Comparison of ENCODE assay signal across 34 mouse cellular contexts in the genomic region with DNA sequence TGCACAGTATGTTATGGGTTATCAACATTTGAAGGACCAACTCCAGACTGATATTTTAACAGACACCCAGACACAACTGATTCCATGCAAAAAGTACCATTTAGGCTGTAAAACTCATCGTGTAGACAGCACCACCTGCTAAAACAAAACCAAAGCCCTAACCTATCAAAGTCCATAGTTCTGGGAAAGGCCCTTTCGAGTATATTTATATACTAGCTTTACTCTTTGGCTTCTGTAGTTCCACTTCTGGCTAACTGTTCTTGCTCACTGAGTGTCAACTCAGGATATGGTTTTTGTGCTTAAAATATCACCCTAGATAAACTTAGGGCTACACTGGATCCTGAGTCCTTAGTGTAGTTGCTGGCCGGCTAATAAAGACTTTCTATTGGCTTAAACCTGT. TPM values are rescaled to one million over a fixed set of nuclear protein-coding genes. Genes with fewer than 3 reads are reported as not detected.
"Had no signal": no experiment of that assay in that cellular context is flagged by ENCODE, and none has a peak within 500 bp of the region (broad histone marks: within the 10 kb centered on the region; RNA-seq: fewer than 3 reads in every experiment).

No protein-coding gene starts in this region.

- H3K4me3 ChIP-seq: heart, embryonic 12.5 days; heart, embryonic 13.5 days; heart, embryonic 15.5 days; hindbrain, embryonic 10.5 days; hindbrain, embryonic 12.5 days; hindbrain, embryonic 13.5 days; hindbrain, embryonic 15.5 days; intestine, embryonic 15.5 days; kidney, embryonic 15.5 days; layer of hippocampus, adult 2 months; left cerebral cortex, adult 2 months had no signal

- H3K27me3 ChIP-seq: heart, embryonic 12.5 days; heart, embryonic 13.5 days; heart, embryonic 15.5 days; hindbrain, embryonic 12.5 days; hindbrain, embryonic 13.5 days; hindbrain, embryonic 15.5 days; intestine, embryonic 15.5 days; kidney, embryonic 15.5 days had no signal

- H3K9me3 ChIP-seq: heart, embryonic 12.5 days; heart, embryonic 13.5 days; heart, embryonic 15.5 days; hindbrain, embryonic 10.5 days; hindbrain, embryonic 12.5 days; hindbrain, embryonic 13.5 days; hindbrain, embryonic 15.5 days; intestine, embryonic 15.5 days; kidney, embryonic 15.5 days had no signal

- H3K4me1 ChIP-seq: heart, embryonic 12.5 days; heart, embryonic 13.5 days; heart, embryonic 15.5 days; hindbrain, embryonic 10.5 days; hindbrain, embryonic 12.5 days; hindbrain, embryonic 13.5 days; hindbrain, embryonic 15.5 days; intestine, embryonic 15.5 days; kidney, embryonic 15.5 days had no signal

- H3K9ac ChIP-seq: heart, embryonic 12.5 days; heart, embryonic 13.5 days; heart, embryonic 15.5 days; hindbrain, embryonic 12.5 days; hindbrain, embryonic 13.5 days; hindbrain, embryonic 14.5 days; hindbrain, embryonic 15.5 days; intestine, embryonic 15.5 days; kidney, embryonic 15.5 days had no signal

- H3K27ac ChIP-seq: heart, embryonic 13.5 days; heart, embryonic 15.5 days; hindbrain, embryonic 10.5 days; hindbrain, embryonic 12.5 days; hindbrain, embryonic 13.5 days; hindbrain, embryonic 14.5 days; hindbrain, embryonic 15.5 days; hindbrain, postnatal 0 days; intestine, embryonic 15.5 days; kidney, embryonic 15.5 days; kidney, postnatal 0 days; layer of hippocampus, adult 2 months; left cerebral cortex, adult 2 months had no signal

- DNase-seq: heart, postnatal 10 days; heart, postnatal 14 days; heart, postnatal 36 days; heart, postnatal 4 days; kidney, adult 11 months; kidney, adult 18-20 months; kidney, adult 2 months; kidney, adult 8-10 months; kidney, adult 9 months; kidney, postnatal 10 days; kidney, postnatal 14 days; kidney, postnatal 25 days; kidney, postnatal 36 days; kidney, postnatal 4 days; layer of hippocampus, adult 9-11 months; layer of hippocampus, postnatal 36 days had no signal

- H3K36me3 ChIP-seq: heart, embryonic 12.5 days; heart, embryonic 13.5 days; heart, embryonic 15.5 days; hindbrain, embryonic 10.5 days; hindbrain, embryonic 12.5 days; hindbrain, embryonic 13.5 days; hindbrain, embryonic 15.5 days; intestine, embryonic 15.5 days; kidney, embryonic 15.5 days had no signal

- H3K4me2 ChIP-seq: heart, embryonic 11.5 days; heart, embryonic 12.5 days; heart, embryonic 13.5 days; heart, embryonic 15.5 days; hindbrain, embryonic 12.5 days; hindbrain, embryonic 13.5 days; hindbrain, embryonic 14.5 days; hindbrain, embryonic 15.5 days; intestine, embryonic 15.5 days; kidney, embryonic 15.5 days had no signal

RNA-seq across cellular contexts. Expression of gene Tmem178b, which starts 51.8 kb away (rescaled TPM):
- total RNA-seq: hematopoietic stem cell, adult 5-6 weeks had no signal
- polyA plus RNA-seq: heart, embryonic 14.5 days; inflammation-experienced regulatory T-cells, adult 6 months had no signal
